Mouse (Mus musculus) cortical plate, adult 2 months (tissue): ENCODE measurements around the gene Gm21761. TPM values are rescaled to one million over a fixed set of nuclear protein-coding genes. Genes with fewer than 3 reads are reported as not detected.
"Not testable (repeated sequence)": the region's sequence is repeated elsewhere in the genome, so short reads cannot be mapped to it uniquely, and the experiment has no call there.

Experiments
- H3K27ac ChIP-seq: fragments of 200-500 bp; 2 replicates; pipeline ENCODE4 v1.5.1; 2012; ENCODE audit warnings: low read length, control low read depth, inconsistent platforms; ENCODE audit not compliant: insufficient read depth
- H3K4me1 ChIP-seq: fragments of 200-500 bp; 2 replicates; pipeline ENCODE4 v1.6.1; 2011; ENCODE audit warnings: low read length; ENCODE audit not compliant: control insufficient read depth, insufficient read depth
- H3K4me3 ChIP-seq: fragments of 200-500 bp; 2 replicates; pipeline ENCODE4 v1.5.1; 2011; ENCODE audit warnings: mild to moderate bottlenecking, low read length, control low read depth; ENCODE audit not compliant: insufficient read depth
- polyA plus RNA-seq: library from polyadenylated mRNA; depleted of rRNA; stranded (reverse); fragments of >200 nt; gene quantifications from 2 replicates; pipeline ENCODE4 v1.2.3, GENCODE M21; 2012; rRNA removed

Gene Gm21761
- not detected in 2 replicates for polyA plus RNA-seq

GRCm38 (mm10) chr13:119929172-119929571, at the start of gene Gm21761:
Gene Gm21761 (minus strand): TSS chr13:119929272.
- not testable (repeated sequence) for H3K4me3 ChIP-seq, H3K27ac ChIP-seq, H3K4me1 ChIP-seq

GRCm38 (mm10) chr13:119969163-119969562, 40.1 kb upstream of the Gm21761 start:
- not testable (repeated sequence) for H3K4me3 ChIP-seq, H3K27ac ChIP-seq, H3K4me1 ChIP-seq

DNA sequence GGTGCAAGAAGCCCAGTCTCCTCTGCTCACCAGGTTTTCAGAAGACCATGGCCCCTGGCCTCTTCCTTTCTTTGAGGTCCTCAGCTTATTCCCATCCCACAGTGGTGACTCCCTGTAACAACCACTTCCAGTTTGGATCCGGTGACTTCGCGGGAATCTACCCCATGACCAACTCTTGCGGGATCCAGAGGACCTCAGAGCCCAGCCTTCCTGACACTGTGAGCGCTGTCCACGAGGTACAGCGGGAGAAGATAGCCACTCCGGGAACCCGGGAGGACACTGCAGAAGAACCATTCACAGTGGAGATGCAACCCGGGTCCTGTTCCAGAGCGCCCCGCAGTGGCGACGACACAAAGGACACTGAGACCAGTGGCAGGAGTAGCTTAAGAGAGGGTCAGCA, 39.1 kb upstream of the Gm21761 start:
- not testable (repeated sequence) for H3K27ac ChIP-seq, H3K4me1 ChIP-seq, H3K4me3 ChIP-seq

GRCm38 (mm10) chr13:119965968-119966367, 36.9 kb upstream of the Gm21761 start:
- H3K4me3 ChIP-seq, H3K27ac ChIP-seq, H3K4me1 ChIP-seq: not testable (repeated sequence)

DNA sequence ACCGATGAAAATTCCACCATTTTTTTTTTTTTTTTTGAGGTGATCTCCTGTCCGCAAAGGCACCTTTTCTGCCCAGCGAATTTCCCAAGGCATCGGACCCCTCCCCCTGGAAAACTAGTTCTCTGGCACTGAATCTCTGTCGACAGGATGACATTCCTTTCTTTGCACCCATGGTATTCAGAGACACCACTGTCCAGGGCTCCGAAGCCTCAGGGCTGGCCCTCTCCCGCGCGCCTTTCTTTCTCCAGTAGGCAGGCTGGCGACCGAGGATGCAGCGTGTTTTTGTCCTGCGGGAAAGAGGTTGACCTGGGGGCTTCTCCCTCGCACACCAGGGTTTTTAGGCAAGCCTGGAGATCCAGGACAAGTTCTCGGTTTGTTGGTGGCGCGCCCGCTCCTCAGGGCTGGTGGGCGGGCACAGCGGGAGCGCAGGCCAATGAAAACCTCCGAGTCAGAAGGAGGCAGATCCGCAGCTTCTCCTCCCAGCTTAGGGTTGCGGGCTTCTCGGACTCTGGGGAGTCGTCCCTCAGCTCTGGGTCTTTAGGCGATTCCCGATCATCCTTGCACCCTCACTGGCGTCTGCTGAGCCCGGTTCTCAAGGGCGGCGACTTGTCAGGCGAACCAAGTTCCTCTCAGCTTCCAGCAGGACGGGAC, 36.4 kb upstream of the Gm21761 start:
- H3K4me1 ChIP-seq, H3K4me3 ChIP-seq, H3K27ac ChIP-seq: not testable (repeated sequence)

- H3K27ac ChIP-seq, H3K4me3 ChIP-seq, H3K4me1 ChIP-seq: not testable (repeated sequence)
Observed at GRCm38 (mm10) chr13:119962856-119963255, 33.8 kb upstream of the Gm21761 start.

GRCm38 (mm10) chr13:119955567-119955966, 26.5 kb upstream of the Gm21761 start:
- H3K27ac ChIP-seq, H3K4me3 ChIP-seq, H3K4me1 ChIP-seq: not testable (repeated sequence)

DNA sequence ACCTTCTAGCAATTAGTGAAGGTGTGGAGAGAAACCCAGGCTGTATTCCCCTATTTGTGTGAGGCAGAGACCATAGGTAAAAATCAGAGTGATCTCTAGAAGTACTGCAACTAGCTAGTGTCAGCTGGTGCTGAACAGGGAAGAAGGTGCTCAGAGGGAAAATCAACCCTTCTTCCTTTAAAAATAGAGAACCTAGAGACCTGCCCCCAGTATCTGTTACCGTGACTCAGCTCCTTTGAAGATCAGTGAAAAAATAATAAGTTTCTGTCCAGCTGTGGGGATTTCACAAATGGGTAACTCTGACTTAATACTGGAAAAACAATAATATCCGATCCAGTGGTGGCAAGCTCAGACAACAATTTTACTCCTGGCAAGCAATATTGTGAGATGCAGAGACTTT, 26.0 kb upstream of the Gm21761 start:
- H3K4me3 ChIP-seq, H3K27ac ChIP-seq, H3K4me1 ChIP-seq: not testable (repeated sequence)

DNA sequence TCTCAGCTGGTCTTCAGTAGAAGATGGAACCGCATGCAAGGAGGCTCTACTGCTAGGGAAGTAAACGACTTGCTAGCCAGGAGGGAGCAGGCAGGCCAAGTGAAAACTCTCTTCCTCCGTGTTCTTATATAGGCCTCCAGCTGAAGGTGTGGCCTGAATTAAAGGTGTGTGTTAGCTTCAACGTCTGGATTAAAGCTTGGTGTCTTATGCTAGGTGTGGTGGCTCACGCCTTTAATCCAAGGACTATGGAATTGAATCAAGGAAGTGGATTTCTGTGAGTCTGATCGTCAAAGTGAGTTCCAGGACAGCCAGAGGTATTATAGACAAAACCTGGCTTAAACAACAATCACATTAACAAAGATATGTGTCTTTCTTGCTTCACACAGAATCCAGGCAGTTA, 21.6 kb upstream of the Gm21761 start, which contains the start of gene B020031M17Rik:
TSS of gene B020031M17Rik (minus strand) at position 101 of the 400 bp plus-strand sequence.
- not testable (repeated sequence) for H3K4me1 ChIP-seq, H3K27ac ChIP-seq, H3K4me3 ChIP-seq

DNA sequence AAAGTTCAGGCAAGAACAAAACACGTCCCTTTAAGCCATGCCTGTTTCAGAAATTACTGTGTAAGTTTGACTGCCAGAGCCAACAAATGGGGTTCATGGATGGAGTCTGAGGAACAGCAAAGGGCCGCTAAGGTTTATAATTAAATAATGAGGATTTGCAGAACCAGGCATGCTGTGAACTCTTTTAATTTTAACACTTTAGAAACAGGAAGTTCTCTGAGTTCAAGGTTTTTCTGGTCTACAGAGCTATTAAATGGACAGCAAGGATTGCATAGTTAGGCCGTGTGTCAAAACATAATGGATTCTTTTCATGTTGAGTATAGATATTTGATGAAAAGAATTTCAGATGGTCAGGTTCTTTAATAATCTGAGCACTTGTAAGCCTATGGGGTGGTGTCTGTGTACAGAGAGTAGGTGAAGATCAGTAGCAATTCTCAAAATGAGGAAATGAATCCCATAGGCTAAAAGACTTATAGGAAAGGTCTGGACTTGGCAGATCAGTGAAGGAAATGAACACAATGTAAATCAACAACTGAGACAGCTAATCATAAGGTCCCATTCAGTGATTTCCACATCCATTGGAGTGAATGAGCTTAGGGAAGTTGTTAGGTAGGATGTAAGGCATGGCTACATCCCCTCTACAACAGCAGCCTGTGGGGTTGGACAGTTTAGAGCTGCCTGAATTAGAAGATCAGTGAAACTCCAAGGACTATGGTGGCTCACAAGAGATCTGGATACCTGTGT, 4.3 kb downstream of the Gm21761 start:
- H3K27ac ChIP-seq, H3K4me3 ChIP-seq, H3K4me1 ChIP-seq: not testable (repeated sequence)

- not testable (repeated sequence) for H3K4me3 ChIP-seq, H3K27ac ChIP-seq, H3K4me1 ChIP-seq
Observed at GRCm38 (mm10) chr13:119916966-119917722, 11.9 kb downstream of the Gm21761 start.

DNA sequence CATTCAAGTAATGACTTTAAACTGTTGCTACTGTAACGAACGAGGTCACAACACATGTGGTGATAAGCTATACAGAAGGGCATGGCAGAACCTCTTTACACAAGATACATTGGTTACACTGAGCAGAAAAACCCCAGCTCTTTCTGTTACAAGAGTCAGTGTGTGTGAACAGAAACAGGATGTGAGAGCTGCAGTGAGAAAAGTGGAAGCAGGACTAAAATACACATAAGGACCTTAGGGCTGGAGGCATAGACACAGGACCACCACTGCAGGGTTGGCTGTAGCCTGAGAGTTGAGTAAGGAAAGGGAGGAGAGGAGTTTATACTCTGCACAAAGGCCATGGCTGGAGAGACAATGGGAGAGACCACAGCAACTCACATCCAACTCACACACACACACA, 12.6 kb downstream of the Gm21761 start:
- H3K4me1 ChIP-seq, H3K27ac ChIP-seq, H3K4me3 ChIP-seq: not testable (repeated sequence)

GRCm38 (mm10) chr13:119898549-119898948, 30.5 kb downstream of the Gm21761 start:
- H3K27ac ChIP-seq, H3K4me1 ChIP-seq, H3K4me3 ChIP-seq: not testable (repeated sequence)

DNA sequence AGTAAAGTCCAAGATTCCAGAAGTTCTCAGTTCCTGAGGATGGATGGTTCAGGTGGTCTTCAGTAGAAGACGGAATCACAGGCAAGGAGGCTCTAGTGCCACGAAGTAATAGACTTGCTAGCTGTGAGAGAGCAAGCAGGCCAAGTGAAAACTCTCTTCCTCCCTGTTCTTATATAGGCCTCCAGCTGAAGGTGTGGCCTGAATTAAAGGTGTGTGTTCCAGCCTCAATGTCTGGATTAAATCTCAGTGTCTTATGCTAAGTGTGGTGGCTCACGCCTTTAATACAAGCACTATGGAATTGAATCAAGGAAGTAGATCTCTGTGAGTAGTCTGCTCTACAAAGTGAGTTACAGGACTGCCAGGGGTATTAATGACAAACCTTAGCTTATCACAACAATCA, 34.4 kb downstream of the Gm21761 start, which contains the start of gene Tcstv1:
TSS of gene Tcstv1 (minus strand) at position 101 of the 400 bp plus-strand sequence.
- not testable (repeated sequence) for H3K4me1 ChIP-seq, H3K27ac ChIP-seq, H3K4me3 ChIP-seq

GRCm38 (mm10) chr13:119886896-119887295, 42.2 kb downstream of the Gm21761 start:
- H3K4me1 ChIP-seq, H3K4me3 ChIP-seq, H3K27ac ChIP-seq: not testable (repeated sequence)
